Mouse (Mus musculus) lung, postnatal 25 days (tissue): ENCODE results near the gene Hbs1l.
"Not testable (repeated sequence)": the region's sequence is repeated elsewhere in the genome, so short reads cannot be mapped to it uniquely, and the experiment has no call there.

Source experiments
- DNase-seq: peaks from one replicate; pipeline ENCODE4 v3.0.0; 2022; ENCODE audit warnings: low spot score

Hbs1l gene

DNA sequence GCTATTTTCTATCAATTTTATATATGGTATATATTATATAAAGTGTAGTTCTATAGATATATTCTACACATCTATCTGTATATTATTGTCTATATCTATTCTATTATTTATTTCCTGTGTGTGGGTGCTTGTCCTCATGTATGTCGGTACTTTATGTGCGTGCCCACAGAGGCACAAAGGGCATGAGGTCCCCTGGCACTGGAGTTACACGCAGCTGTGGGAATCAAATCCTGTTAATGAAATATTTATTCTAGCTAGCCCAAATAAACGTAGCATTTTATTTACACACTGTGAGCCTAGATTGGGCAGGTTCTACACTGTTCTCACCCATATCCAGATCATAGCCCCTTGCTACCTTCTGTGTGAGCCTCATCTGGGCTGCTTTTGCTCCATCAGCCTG lies 63.3 kb downstream of the Hbs1l start:
- no peak for DNase-seq

DNA sequence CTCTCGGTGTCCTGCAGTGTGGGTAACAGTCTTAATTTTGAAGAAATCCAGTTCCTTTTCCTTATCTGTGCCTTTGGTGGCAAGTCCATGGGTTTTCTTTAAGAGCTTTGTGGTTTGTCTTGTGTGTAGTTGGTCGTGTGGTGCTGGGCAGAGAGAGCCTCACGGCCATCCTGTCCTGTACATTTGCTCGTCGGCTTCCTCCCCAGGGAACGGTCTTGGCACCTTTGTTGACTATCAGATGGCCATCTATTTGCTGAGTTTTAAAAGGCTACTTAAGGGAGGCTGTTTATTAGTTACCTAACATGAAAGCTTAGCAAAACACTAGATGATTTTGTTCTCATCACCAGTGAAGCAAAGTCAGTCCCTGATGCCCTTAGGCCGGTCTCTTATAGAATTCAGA lies 66.1 kb downstream of the Hbs1l start:
- DNase-seq: no peak

DNA sequence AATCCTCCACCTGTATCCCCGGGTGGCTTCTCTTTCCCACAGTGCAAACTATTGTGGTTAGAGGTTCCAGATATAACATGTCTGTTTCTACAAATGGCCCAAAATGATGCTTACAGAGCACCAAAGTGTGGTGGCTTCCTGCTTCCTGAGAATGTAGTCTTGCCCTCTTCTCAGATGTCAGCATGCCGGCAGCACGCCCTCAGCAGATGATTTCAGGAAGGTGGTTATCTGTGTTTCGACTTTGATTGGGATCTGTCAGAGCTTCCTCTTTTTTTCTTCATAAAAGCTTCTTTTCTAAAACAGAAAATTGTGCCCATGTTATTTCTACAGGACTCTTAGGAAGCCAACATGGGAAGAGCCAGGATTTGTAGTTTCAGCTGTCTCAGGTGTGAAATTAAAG lies 67.5 kb downstream of the Hbs1l start:
- no peak for DNase-seq

DNA sequence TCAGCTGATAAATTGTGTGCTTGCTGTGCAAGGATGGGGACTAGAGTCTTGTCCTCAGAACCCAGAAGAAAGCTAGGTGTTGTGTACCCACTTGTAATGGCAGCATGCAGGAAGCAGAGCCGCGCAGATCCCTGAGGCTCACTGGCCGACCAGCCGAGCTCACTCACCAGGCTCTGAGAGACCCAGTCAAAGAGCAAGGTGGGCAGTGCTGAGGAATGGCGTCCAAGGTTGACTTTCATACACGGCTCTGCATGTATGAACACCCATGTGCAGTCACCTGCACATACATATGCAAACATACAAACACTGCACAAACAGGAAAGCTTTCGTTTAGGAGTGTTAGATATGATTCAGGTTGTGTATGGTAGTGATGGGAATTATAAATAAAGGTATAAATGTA lies 69.2 kb downstream of the Hbs1l start:
- DNase-seq: no peak

GRCm38 (mm10) chr10:21365897-21366296 lies 70.1 kb downstream of the Hbs1l start:
- no peak for DNase-seq

- no peak for DNase-seq
Observed at GRCm38 (mm10) chr10:21366471-21366870, 70.7 kb downstream of the Hbs1l start.

- DNase-seq: no peak
Observed at GRCm38 (mm10) chr10:21367481-21367880, 71.7 kb downstream of the Hbs1l start.

DNA sequence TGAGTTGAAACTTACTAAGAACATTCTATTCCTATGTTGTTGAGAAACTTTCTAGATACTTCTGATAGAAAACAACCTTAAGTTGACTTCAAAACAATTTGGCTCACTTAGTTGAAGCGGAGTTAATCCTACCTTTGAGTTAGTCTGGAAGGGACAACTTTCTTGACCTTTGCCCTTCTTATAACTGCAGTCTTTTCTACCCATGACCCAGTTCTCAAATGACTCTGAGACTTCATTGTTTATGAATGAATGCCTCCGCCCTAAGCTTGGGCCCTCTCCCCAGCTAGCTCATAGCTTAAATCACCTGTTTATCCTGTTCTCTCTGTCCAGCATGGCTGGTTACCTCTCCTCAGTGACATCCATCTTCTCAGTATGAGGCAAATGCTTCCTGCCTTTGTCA lies 73.8 kb downstream of the Hbs1l start:
- no peak for DNase-seq

GRCm38 (mm10) chr10:21372271-21372670 lies 76.5 kb downstream of the Hbs1l start:
- no peak for DNase-seq

DNA sequence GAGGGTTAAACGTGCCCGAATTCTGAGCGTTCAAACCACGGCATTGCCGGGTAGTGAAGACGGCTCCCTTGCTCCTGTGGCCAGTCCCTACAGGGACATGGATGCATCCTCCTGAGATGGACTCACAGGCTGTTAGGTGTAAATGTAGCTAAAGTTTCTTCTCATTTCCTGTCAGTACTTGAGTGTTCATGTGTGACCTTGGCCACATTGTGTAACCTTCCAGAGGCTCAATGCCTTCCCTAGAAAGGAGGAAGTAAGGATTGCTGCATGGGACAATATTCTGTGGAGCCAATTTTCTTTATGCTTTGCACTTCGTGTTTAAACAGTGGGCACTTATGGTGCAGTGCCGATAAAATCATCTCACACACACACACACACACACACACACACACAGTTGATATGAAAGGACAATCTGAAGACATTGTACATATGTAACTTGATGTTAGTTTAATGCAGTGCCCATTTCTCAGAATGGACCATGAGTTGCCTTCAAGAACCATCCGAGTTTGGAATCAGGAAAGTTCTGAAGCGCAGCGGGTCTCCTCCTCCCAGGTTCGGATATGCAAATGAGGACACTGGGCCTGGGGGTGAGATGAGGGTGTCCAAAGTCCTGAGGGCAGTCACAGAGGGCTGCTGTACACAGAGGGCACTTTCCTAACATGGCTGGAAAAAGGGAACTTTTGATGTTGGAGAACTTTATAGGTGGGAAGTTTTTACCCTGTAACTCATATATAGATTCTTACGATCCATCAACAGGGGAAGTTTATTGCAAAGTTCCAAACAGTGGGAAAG lies 81.1 kb downstream of the Hbs1l start, which contains the start of gene Aldh8a1:
Aldh8a1 (plus strand) TSS at position 610 of the 792 bp plus-strand sequence.
- no peak for DNase-seq

GRCm38 (mm10) chr10:21378196-21378944 lies 82.6 kb downstream of the Hbs1l start:
- peak; percentile 4 for DNase-seq

DNA sequence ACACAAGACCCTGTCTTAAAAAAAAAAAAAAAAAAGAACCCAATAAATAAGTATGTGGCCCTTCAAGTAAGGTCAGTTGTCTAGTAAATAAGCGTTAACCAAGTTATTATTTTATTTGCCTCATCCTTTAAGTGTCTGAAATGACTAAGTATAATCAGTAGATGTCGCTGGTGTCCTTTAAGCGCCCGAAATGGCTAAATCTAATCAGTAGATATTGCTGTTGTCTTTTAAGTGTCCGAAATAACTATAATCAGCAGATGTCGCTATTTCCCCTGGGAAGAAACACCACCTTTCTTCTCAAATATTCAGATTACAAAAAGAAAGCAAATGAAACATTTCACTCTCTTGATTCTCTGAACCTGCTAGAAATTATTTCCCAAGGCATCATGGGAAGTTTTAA lies 87.1 kb downstream of the Hbs1l start:
- DNase-seq: peak; percentile 68

DNA sequence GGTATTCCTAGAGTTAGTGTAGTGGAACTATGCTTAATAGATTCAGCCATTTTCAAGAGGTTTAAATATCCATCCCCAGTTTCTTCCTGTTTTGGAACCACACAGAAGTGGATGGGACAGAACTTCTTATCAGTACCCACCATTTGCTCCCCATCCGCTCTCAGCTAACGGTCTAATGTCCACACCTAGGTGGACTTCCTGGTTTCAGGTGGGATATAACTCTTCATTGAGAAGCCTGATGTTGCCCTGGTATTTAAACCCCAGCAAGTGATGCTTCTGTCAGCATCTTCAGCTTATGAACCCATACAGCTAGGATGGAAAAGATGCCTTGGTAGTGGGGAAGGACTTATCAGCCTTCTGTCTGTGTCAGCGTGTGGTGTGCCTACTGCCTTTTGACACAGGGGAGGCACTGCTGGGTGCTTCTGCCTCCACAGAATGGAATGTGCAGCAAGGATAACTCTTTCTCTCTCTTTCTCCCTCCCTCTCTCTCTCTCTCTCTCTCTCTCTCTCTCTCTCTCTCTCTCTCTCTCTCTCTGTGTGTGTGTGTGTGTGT lies 89.4 kb downstream of the Hbs1l start:
- DNase-seq: no peak

GRCm38 (mm10) chr10:21389075-21389474 lies 93.3 kb downstream of the Hbs1l start:
- no peak for DNase-seq

DNA sequence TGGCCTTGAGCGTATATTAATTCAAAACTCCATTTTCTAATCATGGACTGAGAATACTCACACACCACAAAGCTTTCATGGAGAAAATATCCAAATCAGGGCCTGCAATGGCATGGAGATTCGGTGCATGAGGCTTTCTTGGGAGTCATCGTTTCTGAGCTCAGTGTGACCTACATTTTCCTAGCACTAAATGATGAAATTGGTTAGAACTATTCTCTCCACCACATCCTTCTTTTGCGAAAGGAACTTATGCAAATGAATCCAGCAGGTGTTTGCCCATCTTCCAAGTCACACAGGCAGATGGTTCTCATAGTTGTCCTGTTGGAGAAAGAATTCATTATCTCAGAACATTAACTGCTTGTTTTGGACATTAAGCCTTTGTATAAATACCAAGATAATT lies 94.7 kb downstream of the Hbs1l start:
- no peak for DNase-seq

GRCm38 (mm10) chr10:21391286-21391685 lies 95.5 kb downstream of the Hbs1l start:
- DNase-seq: no peak

GRCm38 (mm10) chr10:21393390-21393789 lies 97.6 kb downstream of the Hbs1l start:
- no peak for DNase-seq

DNA sequence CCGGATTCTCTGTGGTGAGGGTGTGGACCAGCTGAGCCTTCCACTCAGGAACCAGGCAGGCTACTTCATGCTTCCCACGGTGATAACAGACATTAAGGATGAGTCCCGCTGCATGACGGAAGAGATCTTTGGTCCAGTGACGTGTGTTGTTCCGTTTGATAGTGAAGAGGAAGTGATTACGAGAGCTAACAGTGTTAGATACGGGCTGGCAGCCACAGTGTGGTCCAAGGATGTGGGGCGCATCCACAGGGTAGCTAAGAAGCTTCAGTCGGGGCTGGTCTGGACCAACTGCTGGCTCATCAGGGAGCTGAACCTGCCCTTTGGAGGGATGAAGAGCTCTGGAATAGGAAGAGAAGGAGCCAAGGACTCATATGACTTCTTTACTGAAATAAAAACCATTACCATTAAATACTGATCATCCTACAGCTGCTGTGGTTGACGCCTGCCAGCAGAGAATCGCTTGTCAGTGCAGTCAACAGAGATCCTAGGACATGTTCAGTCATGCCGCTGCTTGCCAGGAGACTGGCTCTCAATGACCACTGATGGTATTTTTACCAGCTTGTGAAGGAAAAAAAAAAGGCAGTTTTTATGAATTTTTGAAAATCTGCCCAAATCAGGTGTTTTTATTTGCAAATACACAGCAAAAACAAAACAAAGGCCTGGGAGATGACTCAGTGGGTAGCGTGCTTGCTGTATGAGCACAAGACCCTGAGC lies 99.8 kb downstream of the Hbs1l start:
- no peak for DNase-seq

DNA sequence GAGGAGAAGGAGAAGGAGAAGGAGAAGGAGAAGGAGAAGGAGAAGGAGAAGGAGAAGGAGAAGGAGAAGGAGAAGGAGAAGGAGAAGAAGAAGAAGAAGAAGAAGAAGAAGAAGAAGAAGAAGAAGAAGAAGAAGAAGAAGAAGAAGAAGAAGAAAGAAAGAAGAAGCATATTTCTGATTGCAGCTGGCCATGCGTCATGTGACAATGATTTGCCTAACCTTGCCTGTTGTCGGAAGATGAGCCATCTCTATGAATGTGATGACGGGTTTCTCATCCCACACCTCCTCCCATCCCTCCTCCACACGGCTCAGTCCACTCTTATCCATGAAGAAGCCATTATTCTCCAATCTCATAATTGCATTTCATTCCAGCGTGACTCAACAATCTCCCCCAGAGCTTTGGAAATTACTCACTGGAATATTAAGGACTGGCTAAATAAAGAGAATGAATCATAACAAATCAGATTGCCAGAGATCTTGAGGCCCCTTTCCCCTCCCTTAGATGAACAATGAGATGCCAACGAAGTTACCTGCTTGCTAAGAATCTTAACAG lies 103.2 kb downstream of the Hbs1l start:
- DNase-seq: not testable (repeated sequence)

DNA sequence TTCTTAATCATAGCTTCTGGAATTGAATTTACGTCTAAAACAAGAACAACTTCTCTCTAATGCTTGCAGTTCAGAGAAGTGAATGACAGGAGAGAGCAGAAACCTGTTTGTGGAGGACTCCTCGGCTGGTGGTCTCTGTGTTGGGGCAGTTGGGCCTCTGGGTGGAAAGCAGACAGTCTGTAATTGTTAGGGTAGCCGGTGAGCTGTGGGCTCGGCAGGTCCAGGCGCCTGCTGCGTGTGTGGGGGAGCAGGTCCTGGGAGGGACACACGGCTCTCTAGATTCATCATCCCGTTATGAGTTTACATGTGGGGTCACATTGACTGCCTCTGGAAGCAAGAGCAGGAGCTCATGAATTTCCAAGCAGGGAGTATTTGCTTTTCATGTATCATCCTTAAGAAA lies 103.8 kb downstream of the Hbs1l start:
- no peak for DNase-seq

- no peak for DNase-seq
Observed at GRCm38 (mm10) chr10:21400031-21400430, 104.3 kb downstream of the Hbs1l start.

DNA sequence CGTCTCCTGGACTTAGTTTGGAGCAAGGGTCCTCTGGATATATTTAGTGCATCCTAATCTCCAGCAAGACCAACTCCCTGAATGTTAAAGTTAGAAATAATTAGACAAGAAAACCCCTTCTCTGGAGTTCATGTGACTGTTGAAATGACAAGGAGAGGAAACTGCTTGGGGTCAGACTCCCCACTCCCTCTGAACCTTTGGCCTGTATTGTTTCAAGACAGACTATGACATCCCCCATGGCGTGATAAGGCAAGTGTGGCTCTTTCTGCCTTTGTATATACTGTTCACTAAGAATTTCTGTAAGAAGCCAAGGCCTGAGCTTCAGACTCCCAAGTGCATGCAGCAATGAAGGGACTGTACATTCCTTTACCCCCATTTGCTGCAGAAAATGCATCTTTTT lies 104.7 kb downstream of the Hbs1l start:
- no peak for DNase-seq
